Mouse (Mus musculus) thymus, adult 2 months (tissue): ENCODE data around the gene Dop1b.

ENCODE experiments used
- CTCF ChIP-seq: fragments of 200-500 bp; IDR thresholded peaks from 2 replicates; pipeline ENCODE4 v1.5.1; 2012; ENCODE audit warnings: mild to moderate bottlenecking, control low read depth, low read length, moderate library complexity, borderline replicate concordance; ENCODE audit not compliant: control insufficient read depth, poor library complexity, insufficient read depth; ENCODE audit errors: extremely low read depth
- POLR2A ChIP-seq: fragments of 200-500 bp; IDR thresholded peaks from 2 replicates; pipeline ENCODE4 v1.6.1; 2012; ENCODE audit warnings: mild to moderate bottlenecking, low read length, control low read depth, moderate library complexity; ENCODE audit not compliant: control insufficient read depth, poor library complexity, insufficient read depth; ENCODE audit errors: extremely low read depth

DNA sequence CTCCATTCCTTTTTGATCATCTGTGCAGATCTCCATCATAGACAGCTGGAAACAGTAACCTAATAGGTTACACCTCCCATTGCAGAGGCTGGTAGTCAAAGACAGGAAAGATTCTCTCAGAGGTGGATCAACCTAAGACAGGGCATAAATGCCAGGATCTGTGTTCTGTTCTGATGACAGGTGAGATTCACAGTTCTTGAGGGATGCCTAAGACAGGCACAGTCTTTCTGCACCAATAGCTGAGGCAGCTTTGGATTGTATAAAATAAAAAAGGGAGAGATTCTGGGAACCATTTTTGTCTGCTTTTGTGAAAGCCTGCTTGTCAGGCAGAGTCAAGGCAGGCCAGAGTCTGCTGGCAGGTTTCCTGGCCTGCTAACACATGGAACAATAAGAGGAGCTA is 43.7 kb upstream of the Dop1b start:
- TF ChIP-seq CTCF (no peak), POLR2A (no peak)
